Mouse (Mus musculus) hindbrain, embryonic 16.5 days (tissue): ENCODE measurements at regions not wholly inside any gene's neighbourhood (a gene's known extent, or its start where the extent isn't known, plus 50 kb on each side); places are given as distances from the start of the nearest gene placed in this dataset.
A peak's percentile ranks its signal among the peaks of the same experiment; 100 is the strongest.

ENCODE experiments used
- ATAC-seq: fragments of 200-750 bp; cut with Nextera tagmentation; 2 replicates; pipeline ENCODE4 v1.8.0; 2017; ENCODE audit warnings: moderate TSS enrichment, moderate library complexity
- H3K27ac ChIP-seq: fragments of 300-500 bp; sonication (generic); 2 replicates; pipeline ENCODE4 v1.5.1; 2014; ENCODE audit warnings: low read depth, mild to moderate bottlenecking, control low read depth, low read length, moderate library complexity
- H3K27me3 ChIP-seq: fragments of 300-500 bp; sonication (generic); replicated peaks from 2 replicates; pipeline ENCODE4 v1.6.1; 2014; ENCODE audit warnings: low read length; ENCODE audit not compliant: control insufficient read depth, insufficient read depth
- H3K36me3 ChIP-seq: fragments of 300-500 bp; sonication (generic); 2 replicates; pipeline ENCODE4 v1.6.1; 2014; ENCODE audit warnings: mild to moderate bottlenecking, low read length, moderate library complexity, mixed read lengths; ENCODE audit not compliant: control insufficient read depth, insufficient read depth
- H3K4me1 ChIP-seq: fragments of 300-500 bp; sonication (generic); 2 replicates; pipeline ENCODE4 v1.6.1; 2014; ENCODE audit warnings: low read depth, low read length; ENCODE audit not compliant: control insufficient read depth, insufficient read depth
- H3K4me2 ChIP-seq: fragments of 300-500 bp; sonication (generic); 2 replicates; pipeline ENCODE4 v1.6.1; 2014; ENCODE audit warnings: mild to moderate bottlenecking, low read length, control low read depth, moderate library complexity
- H3K4me3 ChIP-seq: fragments of 300-500 bp; sonication (generic); 2 replicates; pipeline ENCODE4 v1.5.1; 2014; ENCODE audit warnings: mild to moderate bottlenecking, low read length, control low read depth, moderate library complexity
- H3K9ac ChIP-seq: fragments of 300-500 bp; sonication (generic); 2 replicates; pipeline ENCODE4 v1.6.1; 2014; ENCODE audit warnings: low read depth, mild to moderate bottlenecking, control low read depth, low read length, moderate library complexity
- H3K9me3 ChIP-seq: fragments of 300-500 bp; sonication (generic); 2 replicates; pipeline ENCODE4 v1.6.1; 2014; ENCODE audit warnings: mild to moderate bottlenecking, low read length, moderate library complexity; ENCODE audit not compliant: control insufficient read depth
- WGBS: fragments of 180-500 bp; shearing (Covaris S2); extraction: QIAGEN DNeasy Blood & Tissue Kit; methylation state at CpG from one replicate; pipeline ENCODE4 v1.1.7; 2014; 5-methylcytosine and 5-hydroxymethylcytosine counted together

- H3K36me3 ChIP-seq = no peaks in the 10 kb centered on the region
Observed at GRCm38 (mm10) chr15:97150983-97151735, 95.4 kb upstream of the Slc38a4 start.

GRCm38 (mm10) chr15:97141958-97142357 is 86.2 kb upstream of the Slc38a4 start:
- Histone ChIP-seq H3K4me1 (no peaks in the 10 kb centered on the region), H3K4me2 (no peak overlapping the region), H3K9ac (no peak overlapping the region), H3K4me3 (no peak overlapping the region), H3K36me3 (no peaks in the 10 kb centered on the region), H3K9me3 (peaks cover 3% of the 10 kb centered on the region), H3K27me3 (no peaks in the 10 kb centered on the region), H3K27ac (no peak overlapping the region)
- 76% methylated on average over 2 of the region's 2 CpGs for WGBS
- ATAC-seq = no peak

More at GRCm38 (mm10) chr15:97150983-97151735, 95.4 kb upstream of the Slc38a4 start:
- peak; percentile 38 for ATAC-seq
- Histone ChIP-seq H3K4me3 (no peak overlapping the region), H3K27me3 (no peaks in the 10 kb centered on the region), H3K9me3 (no peaks in the 10 kb centered on the region), H3K4me2 (peak overlapping the region; percentile 8; the same call in 1 of the 2 replicates), H3K4me1 (peaks cover 2% of the 10 kb centered on the region), H3K27ac (peak overlapping the region; percentile 86), H3K9ac (no peak overlapping the region)
- 79% methylated on average over 10 of the region's 10 CpGs for WGBS

GRCm38 (mm10) chr15:97138265-97138664 is 82.5 kb upstream of the Slc38a4 start:
- no peak for ATAC-seq
- Histone ChIP-seq H3K27me3 (no peaks in the 10 kb centered on the region), H3K9ac (no peak overlapping the region), H3K4me2 (no peak overlapping the region), H3K4me3 (no peak overlapping the region), H3K4me1 (no peaks in the 10 kb centered on the region), H3K9me3 (peaks cover 3% of the 10 kb centered on the region), H3K27ac (no peak overlapping the region), H3K36me3 (no peaks in the 10 kb centered on the region)
- 81% methylated on average over 3 of the region's 3 CpGs for WGBS

DNA sequence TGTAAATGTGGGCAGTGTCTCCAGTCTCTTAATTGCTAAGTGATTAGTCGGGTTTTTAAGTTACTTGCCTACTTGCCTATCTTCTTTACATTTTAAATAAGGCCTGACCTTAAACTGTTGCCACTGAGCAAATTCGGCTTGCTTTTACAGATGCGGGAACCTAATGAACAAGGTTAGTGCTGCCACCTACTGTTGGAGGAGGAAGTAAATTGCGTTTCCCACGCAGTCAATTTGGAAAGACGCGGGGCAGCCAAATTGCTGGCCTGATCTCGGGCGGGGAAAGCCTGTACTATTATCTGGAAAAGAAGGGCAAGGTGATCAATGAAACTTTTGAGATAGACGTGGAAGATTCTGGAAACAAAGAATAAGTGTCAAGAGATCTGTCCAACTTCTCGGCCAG is 79.5 kb upstream of the Slc38a4 start:
- no peak overlapping the region for H3K9ac ChIP-seq
- H3K36me3 ChIP-seq = no peaks in the 10 kb centered on the region
- H3K4me2 ChIP-seq = no peak overlapping the region
- ATAC-seq = no peak
- H3K27me3 ChIP-seq = no peaks in the 10 kb centered on the region
- peaks cover 3% of the 10 kb centered on the region for H3K9me3 ChIP-seq
- no peak overlapping the region for H3K27ac ChIP-seq
- H3K4me1 ChIP-seq = no peaks in the 10 kb centered on the region
- WGBS = 14% methylated on average over 11 of the region's 11 CpGs
- H3K4me3 ChIP-seq = no peak overlapping the region

DNA sequence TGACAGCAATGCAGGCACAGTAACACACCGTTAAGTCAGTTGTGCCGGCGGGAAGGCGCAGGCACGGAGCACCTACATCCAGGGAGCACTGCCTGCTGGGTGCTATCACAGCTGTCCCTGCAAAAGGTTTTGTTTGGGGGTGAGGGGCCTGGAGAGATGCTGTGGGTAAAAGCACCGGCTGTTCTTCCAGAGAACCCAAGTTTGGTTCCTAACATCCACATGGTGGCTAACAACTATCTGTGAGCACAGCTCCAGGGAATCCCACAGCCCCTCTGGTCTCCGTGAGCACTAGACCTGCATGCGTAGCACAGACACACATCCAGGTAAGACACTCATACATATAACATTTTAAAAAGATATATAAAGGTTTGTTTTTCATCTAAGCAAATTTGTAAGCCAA is 72.0 kb upstream of the Slc38a4 start:
- WGBS = 94% methylated on average over 8 of the region's 8 CpGs
- Histone ChIP-seq H3K27me3 (no peaks in the 10 kb centered on the region), H3K9me3 (no peaks in the 10 kb centered on the region), H3K9ac (no peak overlapping the region), H3K4me3 (no peak overlapping the region), H3K27ac (no peak overlapping the region), H3K36me3 (no peaks in the 10 kb centered on the region), H3K4me2 (no peak overlapping the region), H3K4me1 (no peaks in the 10 kb centered on the region)
- no peak for ATAC-seq

- Histone ChIP-seq H3K36me3 (no peaks in the 10 kb centered on the region), H3K4me3 (no peak overlapping the region), H3K27me3 (no peaks in the 10 kb centered on the region), H3K9me3 (no peaks in the 10 kb centered on the region), H3K9ac (no peak overlapping the region), H3K4me1 (no peaks in the 10 kb centered on the region), H3K27ac (no peak overlapping the region), H3K4me2 (no peak overlapping the region)
- 87% methylated on average over 15 of the region's 15 CpGs for WGBS
- ATAC-seq = no peak
Observed at GRCm38 (mm10) chr15:97125836-97126822, 70.4 kb upstream of the Slc38a4 start.

DNA sequence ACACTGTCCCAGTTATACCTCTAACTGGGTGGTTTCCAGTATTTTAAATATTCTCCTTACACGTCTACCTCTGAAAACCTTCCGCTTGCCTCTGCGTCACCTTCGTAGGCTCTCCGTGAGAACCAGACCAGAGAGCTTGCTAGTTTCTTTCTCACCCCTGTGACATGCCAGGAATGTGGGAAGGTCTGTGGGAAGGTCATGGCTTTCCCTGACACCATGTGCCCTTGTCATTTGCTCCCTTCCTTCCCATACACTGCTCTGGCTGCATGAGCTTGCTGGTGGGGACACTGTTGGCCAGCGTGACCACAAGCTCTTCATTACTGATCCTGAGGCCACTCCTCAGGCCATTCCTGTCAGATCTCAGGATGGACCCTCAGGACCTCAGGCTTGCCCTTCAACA is 66.5 kb upstream of the Slc38a4 start:
- H3K9ac ChIP-seq = no peak overlapping the region
- no peaks in the 10 kb centered on the region for H3K4me1 ChIP-seq
- H3K27ac ChIP-seq = no peak overlapping the region
- no peak overlapping the region for H3K4me2 ChIP-seq
- no peaks in the 10 kb centered on the region for H3K36me3 ChIP-seq
- 88% methylated on average over 6 of the region's 6 CpGs for WGBS
- no peaks in the 10 kb centered on the region for H3K27me3 ChIP-seq
- H3K4me3 ChIP-seq = no peak overlapping the region
- no peak for ATAC-seq
- H3K9me3 ChIP-seq = no peaks in the 10 kb centered on the region

- H3K27ac ChIP-seq = no peak overlapping the region
- H3K9me3 ChIP-seq = no peaks in the 10 kb centered on the region
- H3K27me3 ChIP-seq = no peaks in the 10 kb centered on the region
- no peak overlapping the region for H3K4me2 ChIP-seq
- ATAC-seq = no peak
- no peak overlapping the region for H3K9ac ChIP-seq
- no peaks in the 10 kb centered on the region for H3K4me1 ChIP-seq
- H3K4me3 ChIP-seq = no peak overlapping the region
- H3K36me3 ChIP-seq = no peaks in the 10 kb centered on the region
- 85% methylated on average over 19 of the region's 19 CpGs for WGBS
Observed at GRCm38 (mm10) chr15:97112452-97113200, 56.9 kb upstream of the Slc38a4 start.
